Comparison of ENCODE assay signal across 11 mouse cellular contexts in the genomic region with DNA sequence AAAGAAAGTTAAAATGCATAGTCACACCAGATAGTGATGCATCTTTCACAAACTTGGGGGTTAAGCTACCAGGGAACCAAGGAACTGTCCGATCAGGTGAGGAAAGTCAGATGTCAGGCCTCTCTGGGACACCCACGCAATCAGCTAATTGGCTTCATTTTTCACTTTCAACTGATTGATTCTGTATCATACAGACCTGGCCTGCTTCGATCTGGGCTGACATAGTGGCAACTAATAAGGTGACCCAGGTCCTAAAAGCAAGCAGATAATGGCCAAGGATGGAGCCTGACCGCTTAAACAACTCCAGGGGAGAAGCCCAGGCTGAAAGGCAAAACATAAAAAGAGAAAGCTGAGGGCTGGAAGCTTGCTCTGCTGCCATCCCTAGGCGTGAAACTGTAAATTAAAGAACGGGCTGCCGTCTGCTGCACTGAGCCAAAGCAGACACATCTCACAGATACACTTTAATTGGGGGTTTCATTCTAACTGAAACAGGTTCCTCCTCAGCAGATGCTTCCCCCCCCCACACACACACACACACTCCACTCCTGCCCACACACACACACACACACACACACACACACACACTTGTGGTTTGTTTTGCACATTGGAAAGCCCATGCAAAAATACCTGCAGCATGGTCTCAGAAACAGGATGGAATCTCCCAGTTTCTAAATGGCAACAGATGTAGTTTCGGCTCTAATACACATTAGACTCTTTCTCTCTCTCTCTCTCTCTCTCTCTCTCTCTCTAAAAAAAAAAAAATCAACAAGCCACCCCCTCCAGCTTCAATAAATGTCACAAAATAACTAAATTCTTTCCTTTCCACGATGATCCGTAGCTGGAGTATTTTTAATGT.
DNase-seq lines count a peak whose midpoint lies in the region; ATAC-seq and TF ChIP-seq lines count a peak whose summit lies in the region.
"Had no signal": no experiment of that assay in that cellular context is flagged by ENCODE, and none has a peak within 500 bp of the region (broad histone marks: within the 10 kb centered on the region; RNA-seq: fewer than 3 reads in every experiment).

No protein-coding gene starts in this region.

- peak; percentile 35 to 37 for DNase-seq in cerebellum, postnatal 14 days
- no peak for DNase-seq in cerebellum, adult 11-12 months
- no peak for DNase-seq in kidney, postnatal 0 days (ENCODE audit: low spot score)
- no peak for DNase-seq in kidney, postnatal 36 days
- DNase-seq in layer of hippocampus, postnatal 10 days (ENCODE audit: low spot score in 2 of 2), result peak; percentile 38 to 50
- peak; percentile 69 to 78 for DNase-seq in right cerebral cortex, postnatal 10 days (ENCODE audit: low spot score in 2 of 2)
- no peak for DNase-seq in B cell, adult 2 months
- DNase-seq in lung, postnatal 4 days, result no peak

- H3K9me3 ChIP-seq in kidney, postnatal 0 days (replicated peaks; ENCODE audit: low read length), result no peaks in the 10 kb centered on the region
- H3K9me3 ChIP-seq: heart, embryonic 15.5 days; kidney, embryonic 15.5 days; limb, embryonic 15.5 days had no signal

- WGBS in kidney, postnatal 0 days, result 61% methylated on average over 10 of the region's 10 CpGs

- no peak for ATAC-seq in kidney, postnatal 0 days (replicated peaks; ENCODE audit: low FRiP score, low read depth)

- TF ChIP-seq CTCF in kidney, postnatal 0 days (IDR thresholded peaks at IDR 0.05; ENCODE audit: low read depth), result peak; percentile 14; the same call in 1 of the 2 replicates

- H3K27me3 ChIP-seq in kidney, postnatal 0 days (ENCODE audit: insufficient read depth, low read length), result peaks cover 13% of the 10 kb centered on the region

- H3K4me3 ChIP-seq in kidney, postnatal 0 days (replicated peaks; ENCODE audit: low read depth, low read length), result no peak overlapping the region
- H3K4me3 ChIP-seq: kidney, embryonic 15.5 days; limb, embryonic 15.5 days had no signal

- no peak overlapping the region for H3K9ac ChIP-seq in kidney, postnatal 0 days (ENCODE audit: low read depth, low read length)
- H3K9ac ChIP-seq: heart, embryonic 15.5 days; kidney, embryonic 15.5 days; limb, embryonic 15.5 days had no signal

- H3K4me2 ChIP-seq in kidney, postnatal 0 days (ENCODE audit: low read length), result no peak overlapping the region
- H3K4me2 ChIP-seq: limb, embryonic 15.5 days had no signal

- H3K27ac ChIP-seq in kidney, postnatal 0 days, result no peak overlapping the region
- H3K27ac ChIP-seq: heart, embryonic 15.5 days; kidney, embryonic 15.5 days; limb, embryonic 15.5 days had no signal

- no peaks in the 10 kb centered on the region for H3K36me3 ChIP-seq in kidney, postnatal 0 days (ENCODE audit: insufficient read depth, low read length)
- H3K36me3 ChIP-seq: heart, embryonic 15.5 days; kidney, embryonic 15.5 days; limb, embryonic 15.5 days had no signal

- H3K4me1 ChIP-seq in kidney, postnatal 0 days (replicated peaks; ENCODE audit: insufficient read depth, low read length), result peaks cover 16% of the 10 kb centered on the region

Comparison
In these comparisons a context has a peak if more than half of its experiments do, and no peak if none do; other contexts are left out.
1. DNase-seq: peak in cerebellum, postnatal 14 days (2 of 2), layer of hippocampus, postnatal 10 days (2 of 2) and right cerebral cortex, postnatal 10 days (2 of 2); none in cerebellum, adult 11-12 months (single experiment), kidney, postnatal 0 days (single experiment), kidney, postnatal 36 days (0 of 2), B cell, adult 2 months (0 of 2) and lung, postnatal 4 days (0 of 2).